18 mouse cellular contexts compared by ENCODE assay signal in the genomic region with DNA sequence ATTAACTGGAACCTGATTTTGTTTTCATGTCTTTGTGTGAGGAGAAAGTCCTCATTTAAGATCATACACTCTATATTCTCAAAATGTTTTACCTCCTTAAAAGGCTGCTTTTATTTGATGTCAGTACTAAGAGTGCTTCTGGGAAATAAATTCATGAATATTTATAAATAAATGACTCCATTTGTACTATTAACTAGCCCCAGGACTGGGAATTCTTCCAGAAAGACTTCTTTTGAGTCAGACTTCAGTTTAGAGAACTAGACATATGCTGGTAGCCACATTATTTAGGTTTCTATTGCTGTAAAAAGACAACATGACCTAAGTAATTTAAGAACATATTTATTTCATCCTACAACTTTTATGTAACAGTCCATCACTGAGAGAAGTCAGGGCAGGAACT. TPM values are rescaled to one million over a fixed set of nuclear protein-coding genes. Genes with fewer than 3 reads are reported as not detected.
"Had no signal": no experiment of that assay in that cellular context is flagged by ENCODE, and none has a peak within 500 bp of the region (broad histone marks: within the 10 kb centered on the region; RNA-seq: fewer than 3 reads in every experiment).

No protein-coding gene starts in this region.

- H3K27me3 ChIP-seq: limb, embryonic 12.5 days; neural tube, embryonic 15.5 days had no signal

- H3K4me1 ChIP-seq: limb, embryonic 12.5 days; midbrain, embryonic 10.5 days; neural tube, embryonic 15.5 days had no signal

- ATAC-seq: intestine, embryonic 16.5 days had no signal

- H3K4me3 ChIP-seq: limb, embryonic 12.5 days; midbrain, embryonic 10.5 days; myocyte; neural tube, embryonic 15.5 days had no signal

- DNase-seq: kidney, adult 2 months; kidney, postnatal 36 days; layer of hippocampus, adult 9-11 months; liver; lung, adult 18-20 months; lung, postnatal 4 days; right cerebral cortex, adult 18-20 months; thymus, postnatal 4 days had no signal

- H3K9ac ChIP-seq: limb, embryonic 12.5 days; liver, embryonic 14.5 days; neural tube, embryonic 15.5 days had no signal

- H3K9me3 ChIP-seq: limb, embryonic 12.5 days; midbrain, embryonic 10.5 days; neural tube, embryonic 15.5 days had no signal

- H3K27ac ChIP-seq: limb, embryonic 12.5 days; liver, embryonic 14.5 days; midbrain, embryonic 10.5 days; neural tube, embryonic 15.5 days had no signal

- H3K36me3 ChIP-seq: limb, embryonic 12.5 days; midbrain, embryonic 10.5 days; neural tube, embryonic 15.5 days had no signal

- H3K4me2 ChIP-seq: limb, embryonic 12.5 days; neural tube, embryonic 15.5 days had no signal

RNA-seq across cellular contexts. Expression of gene Agtr1b, which starts 13.4 kb away (rescaled TPM):
- total RNA-seq: layer of hippocampus, adult 18-20 months; left cerebral cortex, postnatal 36 days; megakaryocyte, adult 5-6 weeks had no signal
- polyA plus RNA-seq: limb, embryonic 12.5 days; liver, embryonic 14.5 days; myocyte; neural tube, embryonic 11.5 days had no signal
